Mouse (Mus musculus) C2C12 (cell line): ENCODE measurements around the gene Gm4498. TPM values are rescaled to one million over a fixed set of nuclear protein-coding genes. Genes with fewer than 3 reads are reported as not detected.
"Not testable (repeated sequence)": the region's sequence is repeated elsewhere in the genome, so short reads cannot be mapped to it uniquely, and the experiment has no call there.

Source experiments
- H3K27me3 ChIP-seq: one replicate; pipeline ENCODE4 v1.6.1; 2011; ENCODE audit not compliant: control insufficient read depth, insufficient read depth, insufficient read length
- H3K36me3 ChIP-seq: one replicate; pipeline ENCODE4 v1.6.1; 2011; ENCODE audit not compliant: control insufficient read depth, insufficient read depth
- H3K4me3 ChIP-seq: one replicate; pipeline ENCODE4 v1.5.1; 2011; ENCODE audit warnings: mild to moderate bottlenecking, control low read depth; ENCODE audit not compliant: poor library complexity, insufficient read depth, severe bottlenecking
- H3K79me2 ChIP-seq: one replicate; pipeline ENCODE4 v1.6.1; 2011; ENCODE audit not compliant: control insufficient read depth, insufficient read depth
- H3K79me3 ChIP-seq: one replicate; pipeline ENCODE4 v1.6.1; 2011; ENCODE audit warnings: low read depth, control low read depth
- H3ac ChIP-seq: one replicate; pipeline ENCODE3; 2011; ENCODE audit warnings: low read depth; ENCODE audit not compliant: control insufficient read depth, insufficient read length
- long read RNA-seq, 2 experiments: library from polyadenylated mRNA; unstranded; transcript quantifications; one replicate each; pipeline ENCODE4 v2.0.0; 2019 to 2020
- polyA plus RNA-seq: library from polyadenylated mRNA; unstranded; fragments of >200 nt; fragmentation: generic; extraction: Trizol; gene quantifications from one replicate; pipeline ENCODE4 v1.2.1, GENCODE M21; 2012; ENCODE audit warnings: missing spikeins

Gm4498 gene
- not detected for polyA plus RNA-seq
- long read RNA-seq, experiment 1, result 0 reads
- long read RNA-seq, experiment 2, result 0 reads

DNA sequence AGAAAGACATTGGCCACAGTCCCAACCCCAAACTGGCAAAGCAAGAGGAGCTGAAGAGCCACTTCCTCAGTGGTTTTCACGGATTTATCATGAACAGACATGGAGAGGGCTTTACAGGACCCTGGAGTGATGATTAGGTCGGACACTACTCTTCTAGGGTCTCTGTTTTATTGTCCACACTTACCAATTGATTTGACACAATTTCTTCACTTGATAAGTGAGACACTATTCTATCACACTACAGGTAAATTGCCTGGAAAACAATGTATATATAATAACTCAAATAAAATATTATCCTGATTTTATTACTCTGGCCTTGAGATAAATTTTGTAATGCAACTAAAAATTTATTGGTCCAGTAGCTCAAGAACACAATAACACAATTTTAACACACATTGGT, at the start of gene Gm4498:
Gene Gm4498, minus strand, starts transcription at position 101 of the 400 bp plus-strand sequence.
- H3K4me3 ChIP-seq, H3K27me3 ChIP-seq, H3ac ChIP-seq, H3K79me3 ChIP-seq, H3K79me2 ChIP-seq, H3K36me3 ChIP-seq: not testable (repeated sequence)

GRCm38 (mm10) chr7:20262734-20263133, 29.1 kb upstream of the Gm4498 start, which contains the start of gene Gm5890:
Gene Gm5890, minus strand, starts transcription at chr7:20262834.
- H3K36me3 ChIP-seq, H3K4me3 ChIP-seq: not testable (repeated sequence)

GRCm38 (mm10) chr7:20205507-20205906, 28.1 kb downstream of the Gm4498 start, which contains the start of gene Gm6164:
Gene Gm6164, minus strand, starts transcription at chr7:20205607.
- not testable (repeated sequence) for H3K79me2 ChIP-seq, H3K79me3 ChIP-seq, H3K27me3 ChIP-seq, H3K4me3 ChIP-seq, H3ac ChIP-seq, H3K36me3 ChIP-seq

More at GRCm38 (mm10) chr7:20262734-20263133, 29.1 kb upstream of the Gm4498 start, which contains the start of gene Gm5890:
- not testable (repeated sequence) for H3K79me2 ChIP-seq, H3K27me3 ChIP-seq, H3ac ChIP-seq, H3K79me3 ChIP-seq

DNA sequence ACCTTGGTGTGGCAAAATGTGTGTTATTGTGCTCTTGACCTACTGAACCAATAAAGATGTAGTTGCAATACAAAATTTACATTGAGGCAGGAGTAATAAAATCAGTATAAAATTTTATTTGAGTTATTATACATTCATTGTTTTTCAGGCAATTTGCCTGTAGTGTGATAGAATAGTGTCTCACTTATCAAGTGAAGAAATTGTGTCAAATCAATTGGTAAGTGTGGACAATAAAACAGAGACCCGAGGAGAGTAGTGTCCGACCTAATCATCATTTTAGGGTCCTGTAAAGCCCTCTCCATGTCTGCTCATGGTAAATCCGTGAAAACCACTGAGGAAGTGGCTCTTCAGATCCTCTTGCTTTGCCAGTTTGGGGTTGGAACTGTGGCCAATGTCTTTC, 40.2 kb downstream of the Gm4498 start, which contains the start of gene Vmn1r95:
Gene Vmn1r95, plus strand, starts transcription at position 301 of the 400 bp plus-strand sequence.
- H3K36me3 ChIP-seq, H3K79me3 ChIP-seq, H3K27me3 ChIP-seq, H3K4me3 ChIP-seq, H3ac ChIP-seq, H3K79me2 ChIP-seq: not testable (repeated sequence)

Other genes starting within 250 kb of the Gm4498 start
- gene Nlrp9b, start 242.4 kb downstream of the Gm4498 start, polyA plus RNA-seq, result not detected
- gene Vmn1r91, start 134.1 kb downstream of the Gm4498 start, polyA plus RNA-seq, result not detected
- gene Gm16442, start 111.2 kb downstream of the Gm4498 start, polyA plus RNA-seq, result not detected
- not detected for gene Vmn1r93, start 94.7 kb downstream of the Gm4498 start, polyA plus RNA-seq
- not detected for gene Vmn1r94, start 65.5 kb downstream of the Gm4498 start, polyA plus RNA-seq
- not detected for gene Vmn1r95, start 40.1 kb downstream of the Gm4498 start, polyA plus RNA-seq
- not detected for gene Gm6164, start 28.2 kb downstream of the Gm4498 start, polyA plus RNA-seq
- gene Gm5890, start 29.0 kb upstream of the Gm4498 start, polyA plus RNA-seq, result not detected
- gene Gm4133, start 100.2 kb upstream of the Gm4498 start, polyA plus RNA-seq, result not detected
- gene Gm5728, start 141.6 kb upstream of the Gm4498 start, polyA plus RNA-seq, result not detected
- gene Vmn1r100, start 184.1 kb upstream of the Gm4498 start, polyA plus RNA-seq, result not detected
- gene Vmn1r101, start 208.8 kb upstream of the Gm4498 start, polyA plus RNA-seq, result not detected
- not detected for gene Gm10670, start 241.1 kb upstream of the Gm4498 start, polyA plus RNA-seq